Mouse (Mus musculus): ENCODE results near the gene Actr1b. TPM values are rescaled to one million over a fixed set of nuclear protein-coding genes. Genes with fewer than 3 reads are reported as not detected.

Actr1b gene
- 119 and 140 TPM in 2 replicates for total RNA-seq (2021)
- long read RNA-seq, transcript Actr1b-201 (11 exons, 3,248 nt) = major isoform, 88 of 158 reads
- long read RNA-seq, partial matches to known transcripts = 63 of 158 reads
- long read RNA-seq, other reads (novel, unspliced or antisense) = 7 of 158 reads

- DNase-seq = no peak
These were observed at the start of gene Actr1b for GRCm38 (mm10) chr1:36714311-36714710. Actr1b (minus strand) TSS chr1:36714422.

- DNase-seq = no peak
These were observed 47.3 kb upstream of the Actr1b start, which contains the start of gene Zap70 for GRCm38 (mm10) chr1:36761568-36761967. Zap70 (plus strand) TSS chr1:36761798.

- DNase-seq = no peak
These were observed 46.8 kb upstream of the Actr1b start for GRCm38 (mm10) chr1:36761061-36761460.

GRCm38 (mm10) chr1:36760401-36760800, 46.2 kb upstream of the Actr1b start:
- no peak for DNase-seq

GRCm38 (mm10) chr1:36759076-36759475, 44.9 kb upstream of the Actr1b start:
- no peak for DNase-seq

GRCm38 (mm10) chr1:36758553-36758952, 44.3 kb upstream of the Actr1b start:
- no peak for DNase-seq

- no peak for DNase-seq
These were observed 39.9 kb upstream of the Actr1b start for GRCm38 (mm10) chr1:36753932-36754675.

GRCm38 (mm10) chr1:36746452-36746851, 32.2 kb upstream of the Actr1b start:
- DNase-seq = peak; percentile 50

- DNase-seq = no peak
These were observed 31.4 kb upstream of the Actr1b start for GRCm38 (mm10) chr1:36745661-36746060.

GRCm38 (mm10) chr1:36744268-36744944, 30.2 kb upstream of the Actr1b start:
- DNase-seq = peak; percentile 65

- DNase-seq = no peak
These were observed 28.8 kb upstream of the Actr1b start for GRCm38 (mm10) chr1:36743046-36743445.

GRCm38 (mm10) chr1:36739231-36739630, 25.0 kb upstream of the Actr1b start:
- no peak for DNase-seq

- DNase-seq = peak; percentile 83
These were observed 23.1 kb upstream of the Actr1b start for GRCm38 (mm10) chr1:36737300-36737699.

GRCm38 (mm10) chr1:36724057-36724431, 9.8 kb upstream of the Actr1b start:
- no peak for DNase-seq

GRCm38 (mm10) chr1:36723146-36724056, 9.2 kb upstream of the Actr1b start:
- DNase-seq = no peak

GRCm38 (mm10) chr1:36718786-36719185, 4.6 kb upstream of the Actr1b start:
- DNase-seq = no peak

- DNase-seq = no peak
These were observed 3.1 kb downstream of the Actr1b start for GRCm38 (mm10) chr1:36711104-36711503.

- peak; percentile 98 for DNase-seq
These were observed 4.4 kb downstream of the Actr1b start, which contains the start of gene 4933424G06Rik for GRCm38 (mm10) chr1:36709854-36710280. 4933424G06Rik (plus strand) TSS chr1:36710149.

GRCm38 (mm10) chr1:36709055-36709853, 5.0 kb downstream of the Actr1b start:
- peak; percentile 24 for DNase-seq

- DNase-seq = no peak
These were observed 5.6 kb downstream of the Actr1b start for GRCm38 (mm10) chr1:36708626-36709025.

- no peak for DNase-seq
These were observed 6.4 kb downstream of the Actr1b start for GRCm38 (mm10) chr1:36707797-36708196.
